Mouse (Mus musculus) CD4-positive, CD25-positive, alpha-beta regulatory T cell (primary cell): ENCODE data around the gene Zfp142. TPM values are rescaled to one million over a fixed set of nuclear protein-coding genes. Genes with fewer than 3 reads are reported as not detected.

Experiments used
- polyA plus RNA-seq: library from polyadenylated mRNA; unstranded; fragments of 100-300 nt; shearing (Covaris generic); gene quantifications from one replicate; pipeline ENCODE4 v1.2.1, GENCODE M21; 2017

The Zfp142 gene
- polyA plus RNA-seq, result 20.0 TPM

DNA sequence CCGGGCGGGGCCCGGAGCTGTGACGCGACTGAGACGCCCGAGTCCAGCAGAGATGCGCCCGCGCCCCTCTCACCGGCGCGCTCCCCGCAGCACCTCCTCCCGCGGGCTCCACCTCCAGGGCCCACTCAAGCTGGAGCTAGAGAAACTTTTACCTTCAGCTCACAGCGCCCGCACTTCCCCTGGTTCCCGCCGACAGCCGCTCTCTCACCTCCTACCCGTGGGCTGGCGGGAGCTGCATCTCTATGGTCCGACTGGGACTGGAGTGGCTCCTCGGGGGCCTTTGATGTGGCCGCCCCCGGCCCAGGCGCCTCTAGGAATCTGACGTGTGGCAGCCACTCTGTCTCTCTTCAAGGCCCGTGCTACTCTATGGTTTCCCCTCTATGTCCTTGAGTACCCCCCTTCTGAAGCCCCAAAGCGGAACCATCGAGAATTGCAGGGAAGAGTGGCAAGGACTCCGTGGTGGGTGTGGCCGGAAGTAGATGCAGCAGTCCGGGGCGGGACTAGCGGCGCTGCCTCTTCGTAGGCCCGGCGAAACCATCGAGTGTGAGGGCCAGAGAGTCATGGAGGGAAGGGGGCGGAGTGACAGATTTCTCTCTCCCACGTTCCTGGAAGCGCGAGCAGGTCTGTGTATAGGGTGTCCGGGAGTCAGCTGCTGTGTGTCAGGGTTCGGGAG is at the start of gene Zfp142, which contains the start of gene Bcs1l:
TSS of gene Zfp142 (minus strand) at position 474 of the 673 bp plus-strand sequence.
TSS of gene Bcs1l (plus strand) at position 517 of the 673 bp plus-strand sequence.

GRCm38 (mm10) chr1:74601267-74601962 is 13.4 kb upstream of the Zfp142 start, which contains the start of the genes Rnf25 and Stk36:
Rnf25 (minus strand) TSS chr1:74601397.
Stk36 (plus strand) TSS chr1:74601445.

DNA sequence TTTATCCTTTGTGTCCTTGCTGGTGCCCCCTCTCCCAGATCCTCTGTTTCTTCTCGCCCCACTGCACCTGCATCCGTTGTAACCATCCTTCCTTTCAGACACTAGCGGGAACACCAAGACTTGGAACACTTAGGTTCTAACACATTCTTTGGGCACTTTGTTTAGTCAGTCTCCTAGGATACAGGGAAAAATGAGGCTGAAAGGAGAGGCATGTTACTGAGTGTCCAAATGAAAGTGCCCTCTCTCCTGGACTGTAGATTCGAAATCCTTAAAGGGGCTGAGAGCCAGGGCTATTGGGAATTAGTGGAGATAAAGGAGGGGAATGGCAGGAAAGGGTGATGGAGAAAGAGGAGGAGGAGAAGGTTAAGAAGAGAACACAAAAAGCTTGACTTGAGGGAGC is 43.9 kb downstream of the Zfp142 start, which contains the start of gene Usp37:
TSS of gene Usp37 (minus strand) at position 101 of the 400 bp plus-strand sequence.

GRCm38 (mm10) chr1:74542451-74542961 is 45.5 kb downstream of the Zfp142 start, which contains the start of gene Plcd4:
Plcd4 (plus strand) TSS chr1:74542888.

Other genes starting within 250 kb of the Zfp142 start
- gene Catip, start 226.1 kb downstream of the Zfp142 start, polyA plus RNA-seq, result not detected
- gene Slc11a1, start 213.1 kb downstream of the Zfp142 start, polyA plus RNA-seq, result 1.7 TPM
- gene Ctdsp1, start 196.7 kb downstream of the Zfp142 start, polyA plus RNA-seq, result 5.1 TPM
- gene Vil1, start 178.9 kb downstream of the Zfp142 start, polyA plus RNA-seq, result 0.17 TPM
- gene Cnot9, start 82.2 kb downstream of the Zfp142 start, polyA plus RNA-seq, result 33.4 TPM
- gene Plcd4, start 45.4 kb downstream of the Zfp142 start, polyA plus RNA-seq, result 0.12 TPM
- 14.4 TPM for gene Usp37, start 44.0 kb downstream of the Zfp142 start, polyA plus RNA-seq
- gene Bcs1l, start within 50 bp of the Zfp142 start, polyA plus RNA-seq, result 13.3 TPM
- 27.3 TPM for gene Rnf25, start 13.2 kb upstream of the Zfp142 start, polyA plus RNA-seq
- gene Stk36, start 13.2 kb upstream of the Zfp142 start, polyA plus RNA-seq, result not detected
- gene Ttll4, start 73.5 kb upstream of the Zfp142 start, polyA plus RNA-seq, result 32.5 TPM
- gene Cyp27a1, start 125.3 kb upstream of the Zfp142 start, polyA plus RNA-seq, result 0.39 TPM
- not detected for gene Prkag3, start 161.0 kb upstream of the Zfp142 start, polyA plus RNA-seq
- not detected for gene Wnt6, start 183.6 kb upstream of the Zfp142 start, polyA plus RNA-seq
- 2.3 TPM for gene Wnt10a, start 203.3 kb upstream of the Zfp142 start, polyA plus RNA-seq